Mouse (Mus musculus) CD8-positive naive resting alpha-beta T cell, adult 57 days (primary cell): ENCODE data around the gene Fpr3. TPM values are rescaled to one million over a fixed set of nuclear protein-coding genes. Genes with fewer than 3 reads are reported as not detected.

Experiments
- total RNA-seq: library from RNA; stranded (reverse); gene quantifications from one replicate; pipeline ENCODE4 v1.2.4, GENCODE M21; 2023

Fpr3 gene
- total RNA-seq, result not detected

GRCm38 (mm10) chr17:17887774-17888248 lies at the start of gene Fpr3, which contains the start of gene Fpr2:
Fpr3 (plus strand) TSS chr17:17887852.
Fpr2 (plus strand) TSS chr17:17887824.

GRCm38 (mm10) chr17:17855064-17855838 lies 32.4 kb upstream of the Fpr3 start, which contains the start of gene Has1:
Has1 (minus strand) TSS chr17:17855205.

DNA sequence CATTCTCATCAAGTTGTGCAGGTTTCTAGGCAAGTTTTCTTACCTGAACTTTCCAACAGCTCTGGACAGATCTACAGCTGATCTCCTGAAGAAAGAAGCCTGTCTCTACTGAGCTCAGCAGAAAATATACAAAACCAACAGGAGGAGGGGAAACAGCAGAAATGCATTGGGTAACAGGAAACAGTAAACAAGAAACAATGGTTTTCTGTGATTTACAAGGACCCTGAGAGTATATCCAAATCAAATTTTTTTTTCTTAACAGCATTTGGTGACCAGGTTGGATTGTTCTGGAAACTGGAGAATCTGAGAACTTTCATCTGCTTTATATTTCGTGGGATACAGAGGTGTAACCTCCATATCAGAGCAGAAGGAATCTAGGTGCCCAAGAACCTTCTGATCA lies 3.8 kb upstream of the Fpr3 start, which contains the start of gene Fpr1:
Fpr1 (minus strand) TSS at position 101 of the 400 bp plus-strand sequence.

Other genes starting within 250 kb of the Fpr3 start
- gene Vmn2r90, start 184.1 kb upstream of the Fpr3 start, total RNA-seq, result 0.37 TPM
- 3.8 TPM for gene Spaca6, start 60.7 kb upstream of the Fpr3 start, total RNA-seq
- gene Has1, start 32.6 kb upstream of the Fpr3 start, total RNA-seq, result not detected
- gene Fpr1, start 3.9 kb upstream of the Fpr3 start, total RNA-seq, result 1.0 TPM
- not detected for gene Fpr2, start within 50 bp of the Fpr3 start, total RNA-seq
- not detected for gene Fpr-rs4, start 133.9 kb downstream of the Fpr3 start, total RNA-seq
- not detected for gene Vmn2r124, start 161.6 kb downstream of the Fpr3 start, total RNA-seq
- gene Vmn2r91, start 197.2 kb downstream of the Fpr3 start, total RNA-seq, result not detected